Mouse (Mus musculus): ENCODE results near the gene Gemin4. TPM values are rescaled to one million over a fixed set of nuclear protein-coding genes. Genes with fewer than 3 reads are reported as not detected.

The Gemin4 gene
- total RNA-seq, 1 experiment, result 34.0 TPM

DNA sequence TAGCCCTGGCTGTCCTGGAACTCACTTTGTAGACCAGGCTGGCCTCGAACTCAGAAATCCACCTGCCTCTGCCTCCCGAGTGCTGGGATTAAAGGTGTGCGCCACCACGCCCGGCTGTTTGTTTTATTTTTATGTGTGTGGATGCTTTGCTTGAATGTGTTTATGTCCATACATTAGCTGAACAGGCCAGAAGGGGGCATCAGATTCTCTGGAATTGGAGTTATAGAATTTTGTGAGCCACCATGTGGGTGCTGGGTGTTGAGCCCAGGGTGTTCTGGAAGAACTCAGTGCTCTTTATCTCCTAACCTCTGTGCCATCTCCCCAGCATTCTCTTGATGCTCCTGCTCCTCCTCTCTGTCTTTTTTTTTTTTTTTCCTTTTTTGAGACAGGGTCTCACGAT lies 30.6 kb downstream of the Gemin4 start:
- no peak overlapping the region for H3K27ac ChIP-seq (ENCODE audit: insufficient read depth, low read depth, low read length, poor library complexity, severe bottlenecking)
- H3K4me3 ChIP-seq (ENCODE audit: insufficient read depth in 1 of 2, low read depth in 1 of 2, low read length in 2 of 2, poor library complexity in 1 of 2, severe bottlenecking in 1 of 2), result no peak overlapping the region
- no peak overlapping the region for H3K9ac ChIP-seq (ENCODE audit: insufficient read depth, low read depth, low read length, poor library complexity, severe bottlenecking)
- no peak for DNase-seq (ENCODE audit: low read depth, low spot score)
- no peaks in the 10 kb centered on the region for H3K4me1 ChIP-seq (ENCODE audit: control insufficient read depth in 2 of 2, insufficient read depth in 2 of 2, low read length in 2 of 2, poor library complexity in 1 of 2)
- no peaks in the 10 kb centered on the region for H3K36me3 ChIP-seq (ENCODE audit: control insufficient read depth, insufficient read depth, low read length, poor library complexity, severe bottlenecking)
- no peaks in the 10 kb centered on the region for H3K9me3 ChIP-seq (ENCODE audit: control insufficient read depth, insufficient read depth, low read depth, low read length)
- TF ChIP-seq ZNF384 (IDR thresholded peaks at IDR 0.05; ENCODE audit: low read depth, low read length), result no peak
- no peak for TF ChIP-seq MAFK (IDR thresholded peaks at IDR 0.05; ENCODE audit: insufficient read depth, low read depth, low read length)
- no peak for TF ChIP-seq CHD2 (IDR thresholded peaks at IDR 0.05; ENCODE audit: low read depth, low read length)
- TF ChIP-seq ZC3H11A (IDR thresholded peaks at IDR 0.05; ENCODE audit: borderline replicate concordance, low read depth, low read length), result no peak
- no peak for TF ChIP-seq HCFC1 (IDR thresholded peaks at IDR 0.05; ENCODE audit: borderline replicate concordance, insufficient read depth, low read length)
- in situ Hi-C loops (cut with MboI; ENCODE audit: low sequenced_read_pairs in 2 of 2, unreplicated experiment in 2 of 2), result no loop called here

GRCm38 (mm10) chr11:76183745-76184144 lies 33.7 kb downstream of the Gemin4 start:
- no peak for DNase-seq (ENCODE audit: low read depth, low spot score)
- TF ChIP-seq ZC3H11A (IDR thresholded peaks at IDR 0.05; ENCODE audit: borderline replicate concordance, low read depth, low read length) (no peak), MAFK (IDR thresholded peaks at IDR 0.05; ENCODE audit: insufficient read depth, low read depth, low read length) (no peak), HCFC1 (IDR thresholded peaks at IDR 0.05; ENCODE audit: borderline replicate concordance, insufficient read depth, low read length) (no peak), ZNF384 (IDR thresholded peaks at IDR 0.05; ENCODE audit: low read depth, low read length) (no peak), CHD2 (IDR thresholded peaks at IDR 0.05; ENCODE audit: low read depth, low read length) (no peak)
- Histone ChIP-seq H3K36me3 (ENCODE audit: control insufficient read depth, insufficient read depth, low read length, poor library complexity, severe bottlenecking) (no peaks in the 10 kb centered on the region), H3K9ac (ENCODE audit: insufficient read depth, low read depth, low read length, poor library complexity, severe bottlenecking) (no peak overlapping the region), H3K4me1 (ENCODE audit: control insufficient read depth in 2 of 2, insufficient read depth in 2 of 2, low read length in 2 of 2, poor library complexity in 1 of 2) (no peaks in the 10 kb centered on the region), H3K9me3 (ENCODE audit: control insufficient read depth, insufficient read depth, low read depth, low read length) (no peaks in the 10 kb centered on the region), H3K4me3 (ENCODE audit: insufficient read depth in 1 of 2, low read depth in 1 of 2, low read length in 2 of 2, poor library complexity in 1 of 2, severe bottlenecking in 1 of 2) (no peak overlapping the region), H3K27ac (ENCODE audit: insufficient read depth, low read depth, low read length, poor library complexity, severe bottlenecking) (no peak overlapping the region)
- in situ Hi-C loops (cut with MboI; ENCODE audit: low sequenced_read_pairs in 2 of 2, unreplicated experiment in 2 of 2), result no loop called here

- no peak overlapping the region for H3K27ac ChIP-seq (ENCODE audit: insufficient read depth, low read depth, low read length, poor library complexity, severe bottlenecking)
- 0 out of 4 replicates have a peak, but pooled peaks cover 0 to 2% of the 10 kb centered on the region in 2 experiments for H3K4me1 ChIP-seq (ENCODE audit: control insufficient read depth in 2 of 2, insufficient read depth in 2 of 2, low read length in 2 of 2, poor library complexity in 1 of 2)
- H3K4me3 ChIP-seq (ENCODE audit: insufficient read depth in 1 of 2, low read depth in 1 of 2, low read length in 2 of 2, poor library complexity in 1 of 2, severe bottlenecking in 1 of 2), result peak overlapping the region; percentile 83 to 97
- H3K9ac ChIP-seq (ENCODE audit: insufficient read depth, low read depth, low read length, poor library complexity, severe bottlenecking), result peak overlapping the region; percentile 76; the same call in 1 of the 2 replicates
- H3K36me3 ChIP-seq (ENCODE audit: control insufficient read depth, insufficient read depth, low read length, poor library complexity, severe bottlenecking), result no peaks in the 10 kb centered on the region; the same call in 1 of the 2 replicates
- TF ChIP-seq ZNF384 (IDR thresholded peaks at IDR 0.05; ENCODE audit: low read depth, low read length) (no peak), ZC3H11A (IDR thresholded peaks at IDR 0.05; ENCODE audit: borderline replicate concordance, low read depth, low read length) (no peak), HCFC1 (IDR thresholded peaks at IDR 0.05; ENCODE audit: borderline replicate concordance, insufficient read depth, low read length) (no peak), MAFK (IDR thresholded peaks at IDR 0.05; ENCODE audit: insufficient read depth, low read depth, low read length) (no peak), CHD2 (IDR thresholded peaks at IDR 0.05; ENCODE audit: low read depth, low read length) (no peak)
- in situ Hi-C loops (cut with MboI; ENCODE audit: low sequenced_read_pairs in 2 of 2, unreplicated experiment in 2 of 2), result no loop called here
- no peak for DNase-seq (ENCODE audit: low read depth, low spot score)
- H3K9me3 ChIP-seq (ENCODE audit: control insufficient read depth, insufficient read depth, low read depth, low read length), result no peaks in the 10 kb centered on the region
These were observed 37.3 kb downstream of the Gemin4 start for GRCm38 (mm10) chr11:76180146-76180540.

- in situ Hi-C loops (cut with MboI; ENCODE audit: low sequenced_read_pairs in 2 of 2, unreplicated experiment in 2 of 2), result loop anchor here in 1 of 2 experiments (10.0 kb wide), 1 partner anchor 95 kb away; no protein-coding TSS in a partner anchor
- H3K9me3 ChIP-seq (ENCODE audit: control insufficient read depth, insufficient read depth, low read depth, low read length), result no peaks in the 10 kb centered on the region
- peak within 1 kb of the TSS; percentile 76 for H3K9ac ChIP-seq (ENCODE audit: insufficient read depth, low read depth, low read length, poor library complexity, severe bottlenecking)
- peak; percentile 48 for DNase-seq (ENCODE audit: low read depth, low spot score)
- H3K4me3 ChIP-seq (ENCODE audit: insufficient read depth in 1 of 2, low read depth in 1 of 2, low read length in 2 of 2, poor library complexity in 1 of 2, severe bottlenecking in 1 of 2), result peak within 1 kb of the TSS; percentile 83 to 97
- 0 out of 4 replicates have a peak, but pooled peaks cover 0 to 2% of the 10 kb centered on the region in 2 experiments for H3K4me1 ChIP-seq (ENCODE audit: control insufficient read depth in 2 of 2, insufficient read depth in 2 of 2, low read length in 2 of 2, poor library complexity in 1 of 2)
- H3K36me3 ChIP-seq (ENCODE audit: control insufficient read depth, insufficient read depth, low read length, poor library complexity, severe bottlenecking), result no peaks in the 10 kb centered on the region; the same call in 1 of the 2 replicates
- TF ChIP-seq MAFK (IDR thresholded peaks at IDR 0.05; ENCODE audit: insufficient read depth, low read depth, low read length), result no peak
- TF ChIP-seq ZC3H11A (IDR thresholded peaks at IDR 0.05; ENCODE audit: borderline replicate concordance, low read depth, low read length), result no peak
- 0 out of 2 replicates have a peak, but pooled peaks have one; percentile 32 for TF ChIP-seq HCFC1 (IDR thresholded peaks at IDR 0.05; ENCODE audit: borderline replicate concordance, insufficient read depth, low read length)
- no peak within 1 kb of the TSS for H3K27ac ChIP-seq (ENCODE audit: insufficient read depth, low read depth, low read length, poor library complexity, severe bottlenecking)
These were observed 37.8 kb downstream of the Gemin4 start, which contains the start of the genes Vps53 and Fam57a for GRCm38 (mm10) chr11:76179495-76180145. TSS of gene Vps53 (minus strand) at chr11:76179647. TSS of gene Fam57a (plus strand) at chr11:76179671.
